Mouse (Mus musculus) layer of hippocampus, adult 2 months (tissue): Measurements from ENCODE around the gene Kank1. TPM values are rescaled to one million over a fixed set of nuclear protein-coding genes. Genes with fewer than 3 reads are reported as not detected.

Experiments
- DNase-seq, 2 experiments: peaks; one replicate each; pipeline ENCODE4 v3.0.0; 2022; ENCODE audit warnings: low spot score in 2 of 2
- H3K27ac ChIP-seq: fragments of 200-600 bp; 2 replicates; pipeline ENCODE4 v1.8.1; 2022
- H3K4me3 ChIP-seq: fragments of 200-600 bp; 2 replicates; pipeline ENCODE4 v1.8.1; 2022; ENCODE audit warnings: mild to moderate bottlenecking
- CTCF ChIP-seq: fragments of 200-600 bp; conservative IDR thresholded peaks from 2 replicates; pipeline ENCODE4 v1.8.1; 2022; ENCODE audit warnings: antibody characterized with exemption, mild to moderate bottlenecking, moderate library complexity
- total RNA-seq, 2 experiments: library from RNA; stranded (reverse); gene quantifications; 2 replicates each; pipeline ENCODE4 v1.2.3; 2021

Kank1 gene
- total RNA-seq, 2 experiments from 2014 or later: 18.5 to 20.1 TPM

- no peak for TF ChIP-seq CTCF
- H3K27ac ChIP-seq: no peak overlapping the region
- H3K4me3 ChIP-seq: no peak overlapping the region
- no peak for DNase-seq
These were observed 5.8 kb upstream of the Kank1 start for GRCm38 (mm10) chr19:25230975-25231334.

- DNase-seq: no peak
- Histone ChIP-seq H3K4me3 (no peak overlapping the region), H3K27ac (no peak overlapping the region)
- TF ChIP-seq CTCF: no peak
These were observed 4.7 kb upstream of the Kank1 start for GRCm38 (mm10) chr19:25232032-25232431.

GRCm38 (mm10) chr19:25237492-25238040, 791 bp downstream of the Kank1 start:
- Histone ChIP-seq H3K27ac (peak overlapping the region; percentile 67), H3K4me3 (peak overlapping the region; percentile 70)
- peak in 1 of 2 experiments; percentile 20 for DNase-seq
- TF ChIP-seq CTCF: peak; percentile 62

- TF ChIP-seq CTCF: no peak
- DNase-seq: no peak
- H3K4me3 ChIP-seq: peak overlapping the region; percentile 70
- H3K27ac ChIP-seq: peak overlapping the region; percentile 67; the same call in 1 of the 2 replicates
These were observed 1.3 kb downstream of the Kank1 start for GRCm38 (mm10) chr19:25238121-25238520.

GRCm38 (mm10) chr19:25243566-25243965, 6.8 kb downstream of the Kank1 start:
- no peak for DNase-seq
- Histone ChIP-seq H3K27ac (no peak overlapping the region), H3K4me3 (no peak overlapping the region)
- TF ChIP-seq CTCF: no peak

DNA sequence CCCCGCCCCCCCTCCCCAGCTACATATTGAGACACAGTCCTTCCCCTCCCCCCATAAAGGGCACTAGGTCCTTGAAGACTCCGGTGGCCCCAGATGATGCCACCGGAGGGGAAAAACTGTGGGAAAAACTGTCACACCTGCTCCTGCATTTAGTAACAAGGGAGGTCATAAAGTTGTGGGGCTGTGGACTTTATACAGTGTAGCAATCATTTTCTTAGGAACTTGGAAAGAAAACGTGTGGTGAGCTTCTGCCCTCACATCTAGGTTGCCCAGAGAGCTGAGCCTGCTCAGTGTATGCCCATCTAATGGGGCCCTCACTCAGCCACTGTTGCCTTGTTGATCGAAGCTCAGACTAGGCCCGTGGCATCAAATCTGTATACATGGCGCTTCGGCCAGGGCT, 9.3 kb downstream of the Kank1 start:
- DNase-seq: no peak
- no peak for TF ChIP-seq CTCF
- no peak overlapping the region for H3K4me3 ChIP-seq
- H3K27ac ChIP-seq: no peak overlapping the region

DNA sequence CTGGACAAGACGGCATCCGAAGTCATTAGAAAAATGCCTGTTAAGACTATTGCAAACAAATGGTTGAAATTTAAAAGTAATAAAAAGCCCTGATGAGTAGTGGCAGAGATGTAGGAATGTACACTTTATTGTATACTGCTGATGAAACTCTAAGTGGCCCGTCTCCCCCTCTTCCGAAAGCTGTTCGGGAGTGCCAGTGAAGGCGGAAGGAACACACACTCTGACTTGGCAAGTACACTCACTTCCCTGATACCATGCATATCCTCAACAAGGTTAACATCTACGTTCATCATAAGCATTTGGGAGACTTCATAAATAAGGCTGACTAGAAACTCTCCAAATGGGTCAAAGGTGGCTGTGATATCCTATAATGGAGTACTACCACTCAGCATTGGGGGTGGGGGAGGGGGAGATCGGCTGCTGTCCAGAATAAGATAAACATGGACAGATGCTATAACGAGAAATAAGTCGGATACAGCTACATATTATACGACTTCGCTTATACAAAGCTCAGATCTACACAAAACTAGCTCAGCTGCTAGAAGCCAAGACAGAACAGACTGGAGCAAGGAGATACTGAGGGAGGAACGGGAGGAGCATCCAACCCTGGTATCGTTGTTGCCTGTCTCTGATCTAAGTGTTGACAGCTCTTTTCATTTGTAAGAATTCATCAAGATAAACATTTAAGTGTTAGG, 11.2 kb downstream of the Kank1 start:
- no peak overlapping the region for H3K4me3 ChIP-seq
- H3K27ac ChIP-seq: no peak overlapping the region
- TF ChIP-seq CTCF: no peak
- DNase-seq: no peak

- peak overlapping the region; percentile 10; the same call in 1 of the 2 replicates for H3K27ac ChIP-seq
- no peak overlapping the region for H3K4me3 ChIP-seq
- no peak for TF ChIP-seq CTCF
- DNase-seq: no peak
These were observed 12.5 kb downstream of the Kank1 start for GRCm38 (mm10) chr19:25249230-25249629.

GRCm38 (mm10) chr19:25251610-25252140, 14.9 kb downstream of the Kank1 start:
- TF ChIP-seq CTCF: no peak
- no peak for DNase-seq
- Histone ChIP-seq H3K4me3 (no peak overlapping the region), H3K27ac (no peak overlapping the region)

- Histone ChIP-seq H3K4me3 (no peak overlapping the region), H3K27ac (no peak overlapping the region)
- no peak for DNase-seq
- no peak for TF ChIP-seq CTCF
These were observed 16.4 kb downstream of the Kank1 start for GRCm38 (mm10) chr19:25253198-25253597.

DNA sequence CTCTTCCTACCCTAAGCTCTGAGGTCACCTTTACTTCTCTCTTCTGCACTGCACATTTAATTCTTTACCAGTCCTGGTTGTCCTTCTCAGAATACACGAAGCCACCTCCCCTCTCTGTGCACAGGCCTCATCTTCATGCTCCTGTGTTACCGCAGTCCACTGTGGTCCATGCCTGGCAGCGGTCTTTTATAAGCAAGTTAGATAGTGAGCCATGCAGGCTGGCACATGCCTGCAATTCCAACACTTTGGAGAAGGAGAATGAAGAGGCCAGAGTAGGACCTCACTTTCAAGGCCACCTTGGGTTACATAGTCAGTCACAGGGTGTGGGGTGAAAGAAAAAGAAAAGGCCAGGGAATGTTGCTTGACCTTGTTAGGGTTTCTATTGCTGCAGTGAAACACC, 16.9 kb downstream of the Kank1 start:
- H3K27ac ChIP-seq: no peak overlapping the region
- H3K4me3 ChIP-seq: no peak overlapping the region
- no peak for TF ChIP-seq CTCF
- DNase-seq: no peak

GRCm38 (mm10) chr19:25258321-25258720, 21.5 kb downstream of the Kank1 start:
- H3K27ac ChIP-seq: no peak overlapping the region
- no peak for TF ChIP-seq CTCF
- no peak for DNase-seq
- no peak overlapping the region for H3K4me3 ChIP-seq

GRCm38 (mm10) chr19:25266181-25266580, 29.4 kb downstream of the Kank1 start:
- Histone ChIP-seq H3K4me3 (no peak overlapping the region), H3K27ac (no peak overlapping the region)
- DNase-seq: no peak
- TF ChIP-seq CTCF: no peak

GRCm38 (mm10) chr19:25267247-25267646, 30.5 kb downstream of the Kank1 start:
- Histone ChIP-seq H3K27ac (peak overlapping the region; percentile 47), H3K4me3 (no peak overlapping the region)
- DNase-seq: no peak
- no peak for TF ChIP-seq CTCF
